Mouse (Mus musculus): Measurements from ENCODE around the gene Ftcd. TPM values are rescaled to one million over a fixed set of nuclear protein-coding genes. Genes with fewer than 3 reads are reported as not detected.
A peak's percentile ranks its signal among the peaks of the same experiment; 100 is the strongest.

The Ftcd gene
- polyA plus RNA-seq (2016; fragmentation: Nextera tagmentation; extraction: Ambion mirVana): not detected in 2 replicates

DNA sequence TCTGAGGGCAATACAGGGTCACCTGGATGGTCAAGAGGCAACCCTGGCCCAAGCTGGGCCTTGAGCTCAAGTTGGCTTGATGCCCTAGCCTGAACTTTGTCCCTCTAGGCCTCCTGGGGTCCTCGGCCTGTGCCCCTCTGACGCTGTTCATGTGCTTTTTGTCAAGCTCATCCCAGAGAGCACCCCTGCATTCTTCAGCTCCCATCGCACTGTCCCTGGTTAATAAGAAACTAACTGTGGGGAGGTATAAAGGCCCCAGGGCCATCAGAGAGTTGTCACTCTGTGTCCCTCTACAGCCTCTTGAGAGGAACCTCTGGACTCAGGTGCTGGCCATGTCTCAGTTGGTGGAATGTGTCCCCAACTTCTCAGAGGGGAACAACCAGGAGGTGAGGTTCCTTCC is at the start of gene Ftcd:
Ftcd (plus strand) TSS at position 275 of the 400 bp plus-strand sequence.
- Histone ChIP-seq H3K36me3 (no peaks in the 10 kb centered on the region), H3K9me3 (replicated peaks) (no peaks in the 10 kb centered on the region; the same call in 1 of the 2 replicates), H3K4me3 (no peak within 1 kb of the TSS), H3K4me2 (replicated peaks) (no peak within 1 kb of the TSS), H3K4me1 (no peaks in the 10 kb centered on the region), H3K27ac (no peak within 1 kb of the TSS), H3K9ac (no peak within 1 kb of the TSS), H3K27me3 (no peaks in the 10 kb centered on the region)
- WGBS: 58% methylated on average over 3 of the region's 3 CpGs
- ATAC-seq (ENCODE audit: low FRiP score): no peak

DNA sequence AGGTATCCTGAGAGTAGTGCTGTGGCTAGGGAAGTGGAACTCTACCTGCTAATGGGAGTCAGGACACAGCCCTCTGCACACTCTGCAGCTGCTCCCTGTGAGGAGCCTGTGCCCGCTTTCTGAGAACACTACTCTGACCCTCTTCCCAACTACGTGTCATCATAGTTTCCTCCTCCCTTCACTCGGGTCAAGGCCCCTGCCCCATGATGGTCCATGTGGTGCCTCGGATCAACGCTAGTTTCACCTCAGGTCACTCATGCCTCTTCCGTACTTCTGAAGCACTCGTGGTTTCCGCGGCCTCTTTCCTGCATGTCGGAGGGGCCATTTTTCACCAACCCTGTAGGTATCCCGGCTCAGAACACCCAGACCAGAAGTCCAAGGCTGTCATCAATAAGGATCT is 44.5 kb upstream of the Ftcd start:
- Histone ChIP-seq H3K27me3 (no peaks in the 10 kb centered on the region), H3K9me3 (replicated peaks) (no peaks in the 10 kb centered on the region), H3K4me3 (peak overlapping the region; percentile 64), H3K4me1 (peaks cover 28% of the 10 kb centered on the region), H3K36me3 (peaks cover 25% of the 10 kb centered on the region), H3K9ac (peak overlapping the region; percentile 65), H3K4me2 (replicated peaks) (peak overlapping the region; percentile 83), H3K27ac (peak overlapping the region; percentile 49)
- 2% methylated on average over 11 of the region's 11 CpGs for WGBS
- no peak for ATAC-seq (ENCODE audit: low FRiP score)

DNA sequence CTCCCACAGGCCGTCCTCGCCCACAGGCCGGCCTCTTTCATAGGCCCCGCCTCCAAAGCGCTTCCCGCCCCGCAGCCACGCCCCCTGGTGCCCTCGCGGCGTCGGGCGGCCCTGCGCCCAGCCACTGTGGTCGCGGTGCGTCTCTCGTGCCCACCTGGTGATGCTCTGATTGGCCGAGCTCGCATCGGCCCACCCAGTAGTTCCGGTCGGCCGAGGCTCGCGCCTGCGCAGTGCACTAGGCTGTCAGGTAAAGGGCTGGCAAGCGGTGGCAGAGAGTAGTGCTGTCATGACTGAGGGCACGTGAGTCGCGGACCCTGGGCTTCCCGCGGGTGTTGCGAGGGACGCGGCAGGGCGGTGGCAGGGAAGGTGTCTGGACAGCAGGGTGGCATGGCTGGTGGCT is 44.1 kb upstream of the Ftcd start, which contains the start of gene Lss:
Lss (plus strand) TSS at position 214 of the 400 bp plus-strand sequence.
- Histone ChIP-seq H3K4me3 (peak within 1 kb of the TSS; percentile 64), H3K36me3 (peaks cover 29% of the 10 kb centered on the region), H3K27me3 (no peaks in the 10 kb centered on the region), H3K4me1 (peaks cover 28% of the 10 kb centered on the region), H3K9me3 (replicated peaks) (no peaks in the 10 kb centered on the region), H3K9ac (peak within 1 kb of the TSS; percentile 65), H3K27ac (peak within 1 kb of the TSS; percentile 81), H3K4me2 (replicated peaks) (peak within 1 kb of the TSS; percentile 83)
- ATAC-seq (ENCODE audit: low FRiP score): peak; percentile 100
- under 1% methylated on average over 37 of the region's 37 CpGs for WGBS

DNA sequence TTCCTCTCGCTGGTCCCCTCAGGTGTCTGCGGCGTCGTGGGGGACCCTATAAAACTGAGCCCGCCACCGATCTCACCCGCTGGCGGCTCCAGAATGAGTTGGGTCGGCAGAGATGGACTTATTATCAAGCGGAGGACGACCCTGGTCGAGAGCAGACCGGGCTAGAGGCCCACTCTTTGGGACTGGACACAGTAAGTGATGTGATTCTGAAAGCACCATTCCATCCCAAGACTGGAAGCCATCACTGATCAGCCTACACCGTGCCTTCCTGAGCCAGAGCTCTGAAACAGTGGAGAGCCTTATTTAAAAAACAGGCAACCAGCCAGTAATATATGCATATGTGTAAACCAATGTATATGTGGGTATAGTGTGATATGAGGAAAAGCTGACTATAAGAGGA is 43.6 kb upstream of the Ftcd start:
- Histone ChIP-seq H3K4me2 (replicated peaks) (peak overlapping the region; percentile 83), H3K27me3 (no peaks in the 10 kb centered on the region), H3K9me3 (replicated peaks) (no peaks in the 10 kb centered on the region), H3K4me1 (peaks cover 28% of the 10 kb centered on the region), H3K36me3 (peaks cover 32% of the 10 kb centered on the region), H3K9ac (peak overlapping the region; percentile 65), H3K4me3 (peak overlapping the region; percentile 64), H3K27ac (peak overlapping the region; percentile 81)
- ATAC-seq (ENCODE audit: low FRiP score): peak; percentile 55
- under 1% methylated on average over 14 of the region's 14 CpGs for WGBS

DNA sequence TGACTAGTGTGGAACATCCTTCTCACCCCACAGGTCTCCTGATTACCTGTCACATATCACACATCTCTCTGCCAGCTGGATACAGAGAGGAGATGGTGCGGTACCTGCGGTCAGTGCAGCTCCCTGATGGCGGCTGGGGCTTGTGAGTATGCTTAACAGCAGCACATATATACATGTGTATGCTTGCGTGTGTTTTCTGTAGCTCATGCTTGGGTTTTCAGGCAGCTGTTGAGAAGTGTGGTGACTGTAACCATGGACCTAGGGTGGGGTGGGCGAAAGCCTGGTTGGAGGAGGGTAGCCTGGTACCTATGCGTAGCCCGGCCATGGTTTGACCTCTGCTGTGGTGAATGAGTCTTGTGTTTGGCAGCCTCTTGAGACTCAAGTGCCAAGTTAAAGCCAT is 39.9 kb upstream of the Ftcd start:
- Histone ChIP-seq H3K4me3 (no peak overlapping the region), H3K9ac (no peak overlapping the region), H3K4me1 (peaks cover 26% of the 10 kb centered on the region), H3K36me3 (peaks cover 66% of the 10 kb centered on the region), H3K27me3 (no peaks in the 10 kb centered on the region), H3K4me2 (replicated peaks) (no peak overlapping the region), H3K9me3 (replicated peaks) (no peaks in the 10 kb centered on the region), H3K27ac (no peak overlapping the region)
- ATAC-seq (ENCODE audit: low FRiP score): no peak
- 92% methylated on average over 7 of the region's 7 CpGs for WGBS

DNA sequence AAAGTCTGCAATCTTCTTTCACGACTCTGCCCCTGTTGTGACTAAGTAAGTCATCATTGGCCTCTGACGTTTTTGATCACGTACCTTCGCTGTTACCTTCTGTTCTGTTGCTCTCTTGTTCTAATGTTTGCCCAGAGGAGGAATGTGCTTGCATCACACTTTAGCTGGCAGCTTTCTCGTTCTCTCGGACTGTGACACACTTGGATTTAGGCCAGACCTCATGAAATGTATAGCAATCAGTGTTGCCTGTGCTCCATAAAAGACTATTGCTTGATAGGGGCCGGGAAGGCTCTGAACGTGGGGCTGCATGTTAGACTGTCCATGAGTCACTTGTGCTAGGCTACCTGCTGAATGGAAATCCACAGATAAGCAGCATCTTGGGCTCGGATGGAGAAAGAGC is 37.8 kb upstream of the Ftcd start:
- no peak for ATAC-seq (ENCODE audit: low FRiP score)
- 84% methylated on average over 9 of the region's 9 CpGs for WGBS
- H3K9me3 ChIP-seq (replicated peaks): no peaks in the 10 kb centered on the region
- no peak overlapping the region for H3K27ac ChIP-seq
- no peak overlapping the region for H3K9ac ChIP-seq
- H3K4me3 ChIP-seq: no peak overlapping the region
- no peaks in the 10 kb centered on the region for H3K27me3 ChIP-seq
- H3K36me3 ChIP-seq: peaks cover 87% of the 10 kb centered on the region
- H3K4me1 ChIP-seq: peaks cover 13% of the 10 kb centered on the region
- H3K4me2 ChIP-seq (replicated peaks): no peak overlapping the region

DNA sequence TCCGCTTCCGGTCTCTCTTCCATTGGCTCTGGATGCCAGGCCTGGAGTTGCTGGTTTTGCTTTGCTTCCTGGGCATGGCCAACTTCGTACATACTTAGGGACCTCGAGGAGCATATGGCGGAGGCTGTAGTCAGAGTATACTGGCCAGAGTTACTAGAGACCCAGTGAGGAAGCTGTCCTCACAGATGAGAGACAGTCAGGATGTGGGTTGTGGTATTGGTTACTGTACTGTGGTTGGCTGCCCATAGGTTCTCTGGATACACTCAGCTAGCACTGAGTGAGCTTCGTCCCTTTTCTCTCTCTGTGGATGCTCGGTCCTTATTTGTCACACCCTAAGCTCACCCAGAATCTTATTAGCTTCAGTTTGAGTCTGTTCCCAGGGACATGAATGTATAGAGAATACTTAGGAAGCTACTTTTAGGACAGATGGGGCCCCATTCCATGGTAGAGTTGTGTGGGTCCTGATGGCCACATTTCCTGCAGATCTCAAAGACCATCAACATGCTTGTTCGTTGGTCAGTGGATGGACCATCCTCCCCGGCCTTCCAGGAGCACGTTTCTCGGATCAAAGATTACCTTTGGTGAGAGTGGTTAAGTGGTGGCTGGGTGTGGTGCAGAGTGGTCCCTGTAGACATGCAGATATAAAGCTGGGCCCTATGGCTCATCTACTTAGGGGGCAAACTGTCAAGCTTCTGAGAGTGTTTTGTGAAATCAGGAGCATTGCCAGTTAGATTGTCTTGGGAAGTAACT is 33.9 kb upstream of the Ftcd start:
- H3K4me2 ChIP-seq (replicated peaks): no peak overlapping the region
- H3K9me3 ChIP-seq (replicated peaks): no peaks in the 10 kb centered on the region
- ATAC-seq (ENCODE audit: low FRiP score): no peak
- no peaks in the 10 kb centered on the region for H3K4me1 ChIP-seq
- no peaks in the 10 kb centered on the region for H3K27me3 ChIP-seq
- no peak overlapping the region for H3K27ac ChIP-seq
- no peak overlapping the region for H3K4me3 ChIP-seq
- 95% methylated on average over 11 of the region's 11 CpGs for WGBS
- H3K9ac ChIP-seq: no peak overlapping the region
- H3K36me3 ChIP-seq: peaks cover 96% of the 10 kb centered on the region

DNA sequence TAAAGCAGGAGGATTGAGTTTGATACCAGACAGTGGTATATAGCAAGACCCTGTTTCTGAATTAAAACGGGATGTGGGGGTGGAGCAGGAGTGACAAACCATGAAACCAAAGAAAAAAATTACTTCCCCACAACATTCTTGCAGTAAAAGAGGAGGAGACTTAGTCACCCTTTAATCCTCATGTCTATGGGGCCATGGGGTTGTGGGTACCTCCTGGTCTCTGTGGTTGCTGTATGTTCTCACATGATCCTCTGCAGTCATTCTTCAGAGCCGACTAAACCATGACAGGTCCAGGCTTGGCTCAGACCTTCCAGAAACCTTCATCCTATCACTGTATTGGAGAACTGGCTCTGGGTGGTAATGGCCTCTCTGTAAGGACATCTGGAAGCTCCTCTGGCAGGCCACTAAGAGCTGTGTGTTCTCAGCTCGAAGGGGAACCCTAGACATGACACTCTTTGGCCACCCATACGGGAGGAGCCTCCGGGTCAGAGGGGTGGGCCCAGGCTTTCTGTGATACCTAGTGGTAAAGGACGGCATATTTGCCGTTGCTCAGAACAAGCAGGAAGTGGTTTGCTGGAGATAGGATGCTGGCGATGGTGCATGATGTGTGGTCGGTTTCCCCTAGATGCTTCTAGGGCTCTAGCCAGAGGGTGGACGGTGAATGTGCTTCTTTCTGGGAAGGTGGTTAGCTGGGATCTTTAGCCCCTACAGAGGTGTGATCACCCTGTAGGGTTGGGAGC is 32.6 kb upstream of the Ftcd start:
- peaks cover 97% of the 10 kb centered on the region for H3K36me3 ChIP-seq
- no peaks in the 10 kb centered on the region for H3K4me1 ChIP-seq
- WGBS: 91% methylated on average over 10 of the region's 10 CpGs
- no peak overlapping the region for H3K4me3 ChIP-seq
- H3K9ac ChIP-seq: no peak overlapping the region
- no peak overlapping the region for H3K27ac ChIP-seq
- ATAC-seq (ENCODE audit: low FRiP score): no peak
- no peaks in the 10 kb centered on the region for H3K9me3 ChIP-seq (replicated peaks)
- no peaks in the 10 kb centered on the region for H3K27me3 ChIP-seq
- H3K4me2 ChIP-seq (replicated peaks): no peak overlapping the region

DNA sequence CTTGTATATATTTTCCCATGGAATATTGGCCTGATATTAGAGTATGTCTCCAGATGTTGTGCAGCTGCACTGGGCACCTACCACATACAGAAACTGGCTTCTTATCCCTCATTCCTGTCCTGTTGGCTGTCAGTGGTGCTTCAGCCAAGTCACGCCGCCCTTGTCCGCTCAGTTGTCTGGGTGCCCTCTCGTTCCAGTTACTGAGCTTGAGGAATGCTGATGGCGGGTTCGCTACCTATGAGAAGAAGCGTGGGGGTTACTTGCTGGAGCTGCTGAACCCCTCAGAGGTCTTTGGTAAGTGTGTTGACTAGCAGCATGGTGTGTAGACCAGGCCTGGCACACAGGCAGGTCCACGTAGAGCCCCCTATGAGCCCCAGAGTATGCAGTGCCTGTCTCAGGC is 28.9 kb upstream of the Ftcd start:
- WGBS: 90% methylated on average over 8 of the region's 8 CpGs
- Histone ChIP-seq H3K27ac (no peak overlapping the region), H3K4me2 (replicated peaks) (no peak overlapping the region), H3K27me3 (no peaks in the 10 kb centered on the region), H3K9ac (no peak overlapping the region), H3K4me3 (no peak overlapping the region), H3K36me3 (peaks cover 100% of the 10 kb centered on the region), H3K9me3 (replicated peaks) (no peaks in the 10 kb centered on the region), H3K4me1 (no peaks in the 10 kb centered on the region)
- no peak for ATAC-seq (ENCODE audit: low FRiP score)

DNA sequence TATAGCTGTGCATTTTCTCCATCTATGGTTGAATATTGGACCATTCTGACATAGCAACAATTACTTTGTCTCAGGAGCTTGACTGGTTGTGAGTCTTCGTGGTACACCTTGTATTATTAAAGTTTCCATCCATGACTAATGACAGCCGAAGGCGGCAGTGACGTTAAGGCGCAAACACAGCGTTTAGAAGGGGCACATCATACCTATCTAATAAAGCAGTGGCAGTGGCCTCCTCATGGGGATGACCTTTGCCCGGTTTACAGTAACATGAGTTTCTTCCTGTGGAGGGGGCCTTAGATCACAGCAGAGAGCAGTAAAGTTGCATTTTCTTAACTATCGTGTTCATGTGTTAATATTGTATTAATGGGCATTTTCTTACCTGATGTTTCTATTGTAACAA is 27.2 kb upstream of the Ftcd start:
- no peaks in the 10 kb centered on the region for H3K27me3 ChIP-seq
- no peak overlapping the region for H3K27ac ChIP-seq
- H3K4me2 ChIP-seq (replicated peaks): no peak overlapping the region
- peaks cover 100% of the 10 kb centered on the region for H3K36me3 ChIP-seq
- no peaks in the 10 kb centered on the region for H3K9me3 ChIP-seq (replicated peaks)
- WGBS: 94% methylated on average over 8 of the region's 8 CpGs
- H3K4me1 ChIP-seq: no peaks in the 10 kb centered on the region
- no peak overlapping the region for H3K9ac ChIP-seq
- ATAC-seq (ENCODE audit: low FRiP score): no peak
- no peak overlapping the region for H3K4me3 ChIP-seq

DNA sequence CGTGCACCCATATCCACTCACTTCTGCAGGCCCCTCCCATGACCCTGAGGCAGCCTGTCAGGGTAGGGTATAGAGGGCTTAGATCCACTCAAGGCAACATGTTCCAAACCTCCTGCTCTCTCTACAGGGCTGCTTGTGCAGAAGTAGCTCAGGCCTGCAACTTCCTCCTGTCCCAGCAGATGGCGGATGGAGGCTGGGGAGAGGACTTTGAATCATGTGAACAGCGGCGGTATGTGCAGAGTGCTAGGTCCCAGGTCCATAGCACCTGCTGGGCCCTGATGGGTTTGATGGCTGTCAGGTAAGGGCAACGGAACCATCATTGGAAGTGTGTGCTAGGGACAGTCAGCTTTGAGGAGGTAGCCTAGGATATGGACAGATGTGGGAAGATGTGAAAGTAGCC is 25.0 kb upstream of the Ftcd start:
- no peaks in the 10 kb centered on the region for H3K4me1 ChIP-seq
- H3K27me3 ChIP-seq: no peaks in the 10 kb centered on the region
- no peak overlapping the region for H3K4me3 ChIP-seq
- no peak overlapping the region for H3K27ac ChIP-seq
- no peaks in the 10 kb centered on the region for H3K9me3 ChIP-seq (replicated peaks)
- no peak overlapping the region for H3K4me2 ChIP-seq (replicated peaks)
- peaks cover 97% of the 10 kb centered on the region for H3K36me3 ChIP-seq
- no peak for ATAC-seq (ENCODE audit: low FRiP score)
- 87% methylated on average over 5 of the region's 5 CpGs for WGBS
- H3K9ac ChIP-seq: no peak overlapping the region

DNA sequence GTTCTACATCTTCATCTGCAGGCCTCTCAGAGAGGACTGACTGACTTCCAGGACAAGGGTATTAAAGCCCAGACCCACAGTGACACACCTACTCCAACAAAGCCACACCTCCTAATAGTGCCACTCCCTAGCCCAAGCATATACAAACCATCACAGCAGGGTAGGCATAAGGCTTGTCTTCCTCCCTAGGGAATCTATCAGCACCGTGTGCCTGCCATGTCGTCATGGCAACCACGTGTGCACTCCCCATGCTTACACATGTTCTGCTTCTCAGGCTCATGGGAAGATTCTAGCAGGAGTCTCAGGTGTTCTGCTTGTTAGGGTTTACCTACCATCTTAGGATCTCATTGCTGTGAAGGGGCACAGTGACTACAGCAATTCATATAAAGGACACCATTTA is 23.9 kb upstream of the Ftcd start:
- WGBS: 74% methylated on average over 3 of the region's 3 CpGs
- Histone ChIP-seq H3K9me3 (replicated peaks) (no peaks in the 10 kb centered on the region), H3K27me3 (no peaks in the 10 kb centered on the region), H3K4me2 (replicated peaks) (no peak overlapping the region), H3K9ac (no peak overlapping the region), H3K27ac (no peak overlapping the region), H3K4me1 (no peaks in the 10 kb centered on the region), H3K36me3 (peaks cover 86% of the 10 kb centered on the region), H3K4me3 (no peak overlapping the region)
- ATAC-seq (ENCODE audit: low FRiP score): no peak

Measured in hindbrain, embryonic 12.5 days (tissue).